In the genomic region with DNA sequence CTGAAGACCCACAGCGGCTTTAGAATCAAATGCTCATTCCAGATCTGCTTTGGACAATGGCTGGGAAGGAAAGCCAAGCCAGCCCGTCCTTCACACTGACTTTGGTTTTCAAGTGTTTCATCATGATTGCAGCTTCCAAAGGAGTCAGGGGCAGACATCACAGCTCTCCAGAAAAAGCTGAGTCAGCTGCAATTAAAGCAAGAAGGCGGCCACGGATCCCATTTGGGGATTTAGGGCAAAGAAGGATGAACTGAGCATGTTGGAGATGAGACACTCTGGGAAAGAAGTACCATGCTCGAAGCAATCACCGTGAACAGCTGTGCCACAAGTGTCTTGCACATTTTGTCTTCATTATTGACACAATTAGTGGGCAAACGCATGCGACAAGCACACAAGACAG, we compare ENCODE assay signal across 22 mouse cellular contexts.
"Had no signal": no experiment of that assay in that cellular context is flagged by ENCODE, and none has a peak within 500 bp of the region (broad histone marks: within the 10 kb centered on the region; RNA-seq: fewer than 3 reads in every experiment).

No protein-coding gene starts in this region.

- DNase-seq: gastrocnemius, adult 2 months; gastrocnemius, postnatal 10 days; gastrocnemius, postnatal 36 days; heart, adult 2 months; heart, postnatal 4 days; kidney, adult 18-20 months; kidney, adult 8-10 months; kidney, postnatal 10 days; kidney, postnatal 25 days; kidney, postnatal 4 days; layer of hippocampus, adult 9-11 months; liver; liver, embryonic 13.5 days had no signal

- H3K27ac ChIP-seq: gastrocnemius, adult 2 months; heart, adult 2 months; heart, embryonic 13.5 days; heart, embryonic 15.5 days; hindbrain, embryonic 10.5 days; hindbrain, embryonic 12.5 days; hindbrain, embryonic 14.5 days; intestine, embryonic 15.5 days; limb, embryonic 10.5 days; limb, embryonic 12.5 days; liver, embryonic 13.5 days; liver, embryonic 15.5 days had no signal

- H3K4me1 ChIP-seq: hindbrain, embryonic 10.5 days; hindbrain, embryonic 12.5 days; intestine, embryonic 15.5 days; limb, embryonic 10.5 days; limb, embryonic 12.5 days; liver, embryonic 13.5 days; liver, embryonic 15.5 days had no signal

- H3K9ac ChIP-seq: heart, embryonic 13.5 days; heart, embryonic 15.5 days; hindbrain, embryonic 12.5 days; hindbrain, embryonic 14.5 days; intestine, embryonic 15.5 days; limb, embryonic 12.5 days; liver, embryonic 13.5 days; liver, embryonic 15.5 days had no signal

- H3K27me3 ChIP-seq: heart, embryonic 13.5 days; heart, embryonic 15.5 days; hindbrain, embryonic 12.5 days; intestine, embryonic 15.5 days; liver, embryonic 13.5 days; liver, embryonic 15.5 days had no signal

- H3K9me3 ChIP-seq: heart, embryonic 13.5 days; heart, embryonic 15.5 days; hindbrain, embryonic 10.5 days; hindbrain, embryonic 12.5 days; intestine, embryonic 15.5 days; limb, embryonic 10.5 days; limb, embryonic 12.5 days; liver, embryonic 13.5 days; liver, embryonic 15.5 days had no signal

- H3K4me3 ChIP-seq: gastrocnemius, adult 2 months; heart, adult 2 months; heart, embryonic 13.5 days; heart, embryonic 15.5 days; hindbrain, embryonic 10.5 days; hindbrain, embryonic 12.5 days; intestine, embryonic 15.5 days; limb, embryonic 10.5 days; limb, embryonic 12.5 days; liver, embryonic 13.5 days; liver, embryonic 15.5 days had no signal

- H3K36me3 ChIP-seq: heart, embryonic 15.5 days; hindbrain, embryonic 10.5 days; hindbrain, embryonic 12.5 days; intestine, embryonic 15.5 days; limb, embryonic 10.5 days; limb, embryonic 12.5 days; liver, embryonic 13.5 days; liver, embryonic 15.5 days had no signal
